Mouse (Mus musculus) midbrain, embryonic 12.5 days (tissue): ENCODE data around the gene Tmem126b. TPM values are rescaled to one million over a fixed set of nuclear protein-coding genes. Genes with fewer than 3 reads are reported as not detected.

Experiments used
- ATAC-seq: fragments of 200-750 bp; cut with Nextera tagmentation; 2 replicates; pipeline ENCODE4 v1.8.0; 2017; ENCODE audit warnings: low read depth, moderate TSS enrichment, moderate library complexity; ENCODE audit not compliant: low FRiP score
- H3K27ac ChIP-seq: fragments of 300-500 bp; sonication (generic); replicated peaks from 2 replicates; pipeline ENCODE4 v1.5.1; 2016; ENCODE audit warnings: mild to moderate bottlenecking
- H3K27me3 ChIP-seq: fragments of 300-500 bp; sonication (generic); 2 replicates; pipeline ENCODE4 v1.6.1; 2016; ENCODE audit warnings: mild to moderate bottlenecking
- H3K36me3 ChIP-seq: fragments of 300-500 bp; sonication (generic); 2 replicates; pipeline ENCODE4 v1.6.1; 2016
- H3K4me1 ChIP-seq: fragments of 300-500 bp; sonication (generic); 2 replicates; pipeline ENCODE4 v1.6.1; 2016
- H3K4me2 ChIP-seq: fragments of 300-500 bp; sonication (generic); replicated peaks from 2 replicates; pipeline ENCODE4 v1.6.1; 2016; ENCODE audit warnings: mild to moderate bottlenecking, moderate library complexity
- H3K4me3 ChIP-seq: fragments of 300-500 bp; sonication (generic); 2 replicates; pipeline ENCODE4 v1.5.1; 2016; ENCODE audit warnings: mild to moderate bottlenecking
- H3K9ac ChIP-seq: fragments of 300-500 bp; sonication (generic); replicated peaks from 2 replicates; pipeline ENCODE4 v1.6.1; 2016; ENCODE audit warnings: mild to moderate bottlenecking, moderate library complexity
- H3K9me3 ChIP-seq: fragments of 300-500 bp; sonication (generic); 2 replicates; pipeline ENCODE4 v1.6.1; 2016; ENCODE audit warnings: mild to moderate bottlenecking
- WGBS: fragments of 180-500 bp; shearing (Covaris S2); methylation state at CpG from one replicate; pipeline ENCODE4 v1.1.7; 2016; 5-methylcytosine and 5-hydroxymethylcytosine counted together
- polyA plus RNA-seq: library from polyadenylated mRNA; unstranded; fragments of >200 nt; fragmentation: Nextera tagmentation; extraction: Ambion mirVana; gene quantifications from 2 replicates; pipeline ENCODE4 v1.2.1, GENCODE M21; 2016

The Tmem126b gene
- 40.7 and 44.6 TPM in 2 replicates for polyA plus RNA-seq

GRCm38 (mm10) chr7:90475793-90476312 is at the start of gene Tmem126b:
Tmem126b (minus strand) TSS chr7:90476001.
- Histone ChIP-seq H3K9me3 (no peaks in the 10 kb centered on the region), H3K27me3 (no peaks in the 10 kb centered on the region), H3K9ac (peak within 1 kb of the TSS; percentile 73), H3K4me1 (peaks cover 14% of the 10 kb centered on the region), H3K4me3 (peak within 1 kb of the TSS; percentile 65), H3K4me2 (peak within 1 kb of the TSS; percentile 81), H3K27ac (peak within 1 kb of the TSS; percentile 84), H3K36me3 (no peaks in the 10 kb centered on the region)
- WGBS: under 1% methylated on average over 36 of the region's 36 CpGs
- ATAC-seq: peak; percentile 100

- Histone ChIP-seq H3K9ac (no peak overlapping the region), H3K27ac (no peak overlapping the region), H3K9me3 (no peaks in the 10 kb centered on the region), H3K4me2 (no peak overlapping the region), H3K4me1 (no peaks in the 10 kb centered on the region), H3K4me3 (no peak overlapping the region), H3K36me3 (no peaks in the 10 kb centered on the region), H3K27me3 (no peaks in the 10 kb centered on the region)
- no peak for ATAC-seq
Measured at GRCm38 (mm10) chr7:90512293-90512692, 36.5 kb upstream of the Tmem126b start.

DNA sequence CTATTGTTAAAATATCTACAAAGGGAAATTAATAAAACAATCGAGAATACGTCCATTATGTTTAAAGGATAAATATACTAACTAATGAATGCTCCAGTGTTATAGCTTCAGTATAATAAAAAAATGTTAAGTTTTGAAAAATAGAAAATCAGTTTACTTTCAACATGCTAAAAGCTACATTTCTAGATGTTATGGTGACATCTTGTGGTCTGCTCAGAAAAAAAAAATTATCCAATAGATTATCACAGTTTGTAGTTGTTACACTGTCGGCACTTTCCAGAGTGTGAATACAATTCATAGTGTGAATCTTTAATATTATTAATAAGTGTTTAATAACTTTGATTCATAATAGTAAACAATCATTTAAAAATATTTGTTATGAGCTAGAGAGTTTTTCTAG is 32.3 kb upstream of the Tmem126b start:
- Histone ChIP-seq H3K27me3 (no peaks in the 10 kb centered on the region), H3K27ac (no peak overlapping the region), H3K36me3 (no peaks in the 10 kb centered on the region), H3K4me1 (no peaks in the 10 kb centered on the region), H3K9ac (no peak overlapping the region), H3K4me3 (no peak overlapping the region), H3K4me2 (no peak overlapping the region), H3K9me3 (no peaks in the 10 kb centered on the region)
- 82% methylated on average over 3 of the region's 3 CpGs for WGBS
- no peak for ATAC-seq

DNA sequence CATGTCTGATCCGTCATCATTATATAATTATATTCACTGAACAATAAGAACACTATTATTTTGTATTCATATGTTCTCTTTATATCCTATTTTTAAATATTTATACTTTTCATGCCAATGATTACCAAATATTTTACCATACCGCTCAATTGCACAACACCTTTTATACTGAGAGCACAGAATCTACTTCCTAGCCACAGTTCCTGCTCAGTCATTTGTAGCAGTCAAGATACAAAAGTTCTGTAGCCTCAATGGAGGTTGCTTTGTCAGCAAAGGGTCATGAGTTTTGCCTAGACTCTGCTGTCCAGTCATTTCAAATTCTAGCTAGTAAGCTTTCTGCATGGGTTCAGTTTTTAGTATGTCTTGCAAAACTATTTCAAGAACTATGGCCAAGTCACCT is 6.8 kb upstream of the Tmem126b start:
- Histone ChIP-seq H3K9ac (no peak overlapping the region), H3K27ac (no peak overlapping the region), H3K4me3 (no peak overlapping the region), H3K4me2 (no peak overlapping the region), H3K9me3 (no peaks in the 10 kb centered on the region), H3K27me3 (no peaks in the 10 kb centered on the region), H3K36me3 (no peaks in the 10 kb centered on the region), H3K4me1 (no peaks in the 10 kb centered on the region)
- WGBS: 90% methylated on average over 2 of the region's 2 CpGs
- ATAC-seq: no peak

- Histone ChIP-seq H3K27me3 (no peaks in the 10 kb centered on the region), H3K9ac (peak within 1 kb of the TSS; percentile 73), H3K4me3 (peak within 1 kb of the TSS; percentile 65), H3K4me1 (peaks cover 14% of the 10 kb centered on the region), H3K27ac (peak within 1 kb of the TSS; percentile 84), H3K36me3 (no peaks in the 10 kb centered on the region), H3K4me2 (peak within 1 kb of the TSS; percentile 81), H3K9me3 (no peaks in the 10 kb centered on the region)
- no peak for ATAC-seq
- WGBS: under 1% methylated on average over 32 of the region's 32 CpGs
Measured at GRCm38 (mm10) chr7:90476313-90477245, 778 bp upstream of the Tmem126b start, which contains the start of gene Dlg2. Dlg2 (plus strand) TSS chr7:90476672.

DNA sequence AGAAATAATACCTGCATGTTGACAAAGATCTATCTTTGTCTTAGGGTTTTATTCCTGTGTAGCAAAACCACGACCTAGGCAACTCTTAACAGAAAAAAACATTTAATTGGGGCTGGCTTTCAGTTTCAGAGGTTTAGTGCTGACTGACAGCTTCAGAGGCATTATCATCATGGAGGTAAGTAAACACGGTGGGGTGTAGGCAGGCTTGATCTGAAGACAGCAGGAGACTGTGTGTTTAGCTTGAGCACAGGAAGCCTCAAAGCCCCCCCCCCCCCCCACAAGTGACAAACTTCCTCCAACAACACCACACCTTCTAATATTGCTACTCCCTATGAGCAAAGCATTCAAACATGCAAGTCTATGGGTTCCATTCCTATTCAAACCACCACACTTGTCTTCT is 2.3 kb downstream of the Tmem126b start:
- ATAC-seq: no peak
- 70% methylated on average over 2 of the region's 2 CpGs for WGBS

GRCm38 (mm10) chr7:90461441-90461840 is 14.4 kb downstream of the Tmem126b start:
- H3K9me3 ChIP-seq: no peaks in the 10 kb centered on the region
- no peak overlapping the region for H3K4me3 ChIP-seq
- WGBS: 92% methylated on average over 5 of the region's 5 CpGs
- H3K4me1 ChIP-seq: no peaks in the 10 kb centered on the region
- no peaks in the 10 kb centered on the region for H3K36me3 ChIP-seq
- ATAC-seq: no peak
- H3K9ac ChIP-seq: no peak overlapping the region
- H3K27me3 ChIP-seq: peaks cover 4% of the 10 kb centered on the region; the same call in 1 of the 2 replicates
- no peak overlapping the region for H3K27ac ChIP-seq
- no peak overlapping the region for H3K4me2 ChIP-seq

More for the DNA sequence above, 2.3 kb downstream of the Tmem126b start:
- peaks cover 15% of the 10 kb centered on the region for H3K36me3 ChIP-seq
- no peak overlapping the region for H3K27ac ChIP-seq
- H3K4me3 ChIP-seq: no peak overlapping the region
- H3K9me3 ChIP-seq: no peaks in the 10 kb centered on the region
- H3K9ac ChIP-seq: no peak overlapping the region
- peaks cover 14% of the 10 kb centered on the region for H3K4me1 ChIP-seq
- no peak overlapping the region for H3K4me2 ChIP-seq
- no peaks in the 10 kb centered on the region for H3K27me3 ChIP-seq

DNA sequence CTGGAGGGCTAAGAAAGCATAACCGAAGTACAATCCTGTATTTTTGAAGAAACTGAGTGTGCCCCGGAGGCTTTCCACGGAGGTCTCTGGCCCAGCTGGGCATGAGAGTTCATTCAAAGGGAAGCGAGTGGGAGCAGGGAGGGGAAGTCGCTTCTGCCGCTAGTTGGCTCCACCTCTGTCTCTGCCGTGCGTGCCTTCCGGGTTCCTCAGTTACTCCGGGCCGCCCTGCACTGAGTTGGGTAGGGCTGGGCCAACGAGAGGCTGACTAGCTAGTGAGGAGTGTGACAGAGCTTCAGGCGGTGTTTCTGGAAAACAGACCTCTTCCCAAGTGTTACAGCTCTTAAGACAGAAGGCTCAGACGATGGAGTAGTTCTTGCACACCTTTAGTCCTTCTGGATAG is 14.9 kb downstream of the Tmem126b start:
- Histone ChIP-seq H3K4me2 (peak overlapping the region; percentile 18; the same call in 1 of the 2 replicates), H3K9me3 (no peaks in the 10 kb centered on the region), H3K9ac (no peak overlapping the region), H3K27ac (no peak overlapping the region), H3K4me1 (peaks cover 5% of the 10 kb centered on the region), H3K4me3 (no peak overlapping the region), H3K27me3 (peaks cover 4% of the 10 kb centered on the region; the same call in 1 of the 2 replicates), H3K36me3 (no peaks in the 10 kb centered on the region)
- ATAC-seq: no peak
- 25% methylated on average over 14 of the region's 14 CpGs for WGBS

GRCm38 (mm10) chr7:90460330-90460729 is 15.5 kb downstream of the Tmem126b start:
- H3K9me3 ChIP-seq: no peaks in the 10 kb centered on the region

DNA sequence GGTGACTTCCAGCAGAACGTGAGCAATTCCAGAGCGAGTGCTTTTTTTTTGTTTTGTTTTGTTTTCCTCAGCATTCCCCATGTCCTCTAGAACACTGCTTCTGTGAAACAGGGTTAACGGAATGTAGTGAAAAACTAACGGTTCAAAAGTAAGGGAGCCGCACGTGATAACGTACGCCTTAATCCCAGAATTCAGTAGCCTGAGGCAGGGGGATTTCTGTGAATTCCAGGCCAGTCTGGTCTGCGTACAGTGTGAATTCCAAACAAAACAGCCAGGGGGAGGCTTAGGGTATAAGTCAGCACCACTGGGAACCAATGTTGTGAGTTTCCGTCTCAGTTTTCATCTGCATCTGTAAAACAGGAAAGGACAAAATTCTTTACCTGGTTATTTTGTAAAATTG is 18.3 kb downstream of the Tmem126b start:
- ATAC-seq: peak; percentile 73
- Histone ChIP-seq H3K4me3 (peak overlapping the region; percentile 75), H3K9me3 (no peaks in the 10 kb centered on the region), H3K4me2 (peak overlapping the region; percentile 60), H3K36me3 (peaks cover 16% of the 10 kb centered on the region), H3K27me3 (peaks cover 4% of the 10 kb centered on the region; the same call in 1 of the 2 replicates), H3K9ac (peak overlapping the region; percentile 71), H3K4me1 (peaks cover 8% of the 10 kb centered on the region), H3K27ac (peak overlapping the region; percentile 86)
- 22% methylated on average over 10 of the region's 10 CpGs for WGBS

More at GRCm38 (mm10) chr7:90460330-90460729, 15.5 kb downstream of the Tmem126b start:
- Histone ChIP-seq H3K4me1 (peaks cover 8% of the 10 kb centered on the region), H3K27ac (no peak overlapping the region), H3K36me3 (no peaks in the 10 kb centered on the region), H3K27me3 (peaks cover 4% of the 10 kb centered on the region; the same call in 1 of the 2 replicates), H3K4me2 (no peak overlapping the region), H3K4me3 (no peak overlapping the region), H3K9ac (no peak overlapping the region)
- no peak for ATAC-seq
- 69% methylated on average over 10 of the region's 10 CpGs for WGBS

DNA sequence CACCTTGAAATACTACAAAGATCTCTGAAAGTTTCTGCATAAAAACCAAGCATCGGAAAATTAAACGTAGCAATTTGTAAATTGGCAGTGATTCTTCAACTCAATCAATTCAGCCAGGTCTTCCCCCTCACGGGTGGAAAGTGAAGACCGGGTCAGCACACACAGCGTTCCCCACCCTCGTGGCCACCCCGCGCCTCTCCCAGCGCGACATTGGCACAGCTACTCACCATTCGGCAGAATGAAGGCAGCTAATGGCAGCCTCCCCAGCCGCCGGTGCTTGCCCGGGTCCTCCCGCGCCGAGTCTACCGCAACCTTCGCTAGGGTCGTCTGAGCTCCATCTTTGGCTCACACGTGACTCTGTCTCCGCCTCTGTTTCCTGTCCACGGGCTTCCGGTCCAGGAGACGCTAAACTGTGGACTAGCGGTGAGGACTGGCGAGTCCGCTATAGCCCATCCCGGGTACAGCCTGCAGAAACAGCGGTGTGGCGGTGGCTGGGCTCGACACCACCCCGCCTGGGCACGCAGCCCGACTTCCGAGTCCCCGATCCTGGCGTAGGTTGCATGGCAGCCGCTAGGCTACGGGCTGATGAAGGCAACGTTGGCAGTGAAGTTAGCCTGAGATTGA is 18.8 kb downstream of the Tmem126b start, which contains the start of gene Tmem126a:
TSS of gene Tmem126a (minus strand) at position 385 of the 624 bp plus-strand sequence.
- WGBS: under 1% methylated on average over 41 of the region's 41 CpGs

More for the DNA sequence above, 18.8 kb downstream of the Tmem126b start, which contains the start of gene Tmem126a:
- ATAC-seq: peak; percentile 98
- H3K9ac ChIP-seq: peak within 1 kb of the TSS; percentile 71
- peak within 1 kb of the TSS; percentile 60 for H3K4me2 ChIP-seq
- H3K9me3 ChIP-seq: no peaks in the 10 kb centered on the region
- H3K4me1 ChIP-seq: peaks cover 8% of the 10 kb centered on the region
- peaks cover 4% of the 10 kb centered on the region; the same call in 1 of the 2 replicates for H3K27me3 ChIP-seq
- H3K36me3 ChIP-seq: peaks cover 20% of the 10 kb centered on the region
- H3K4me3 ChIP-seq: peak within 1 kb of the TSS; percentile 75
- peak within 1 kb of the TSS; percentile 86 for H3K27ac ChIP-seq
